ENCODE assay signal across 15 mouse cellular contexts in genomic region chr11:116589020-116589531, GRCm38 (mm10). TPM values are rescaled to one million over a fixed set of nuclear protein-coding genes. Genes with fewer than 3 reads are reported as not detected.
DNase-seq lines count a peak whose midpoint lies in the region; ATAC-seq and TF ChIP-seq lines count a peak whose summit lies in the region.
"Had no signal": no experiment of that assay in that cellular context is flagged by ENCODE, and none has a peak within 500 bp of the region (broad histone marks: within the 10 kb centered on the region; RNA-seq: fewer than 3 reads in every experiment).

No protein-coding gene starts in this region.

- H3K4me1 ChIP-seq in forebrain, embryonic 11.5 days (replicated peaks; ENCODE audit: control insufficient read depth, insufficient read depth, low read length): peaks cover 2% of the 10 kb centered on the region; the same call in 1 of the 2 replicates
- H3K4me1 ChIP-seq in forebrain, embryonic 10.5 days: peaks cover 31% of the 10 kb centered on the region
- peaks cover 8 to 30% of the 10 kb centered on the region in 2 experiments; a peak in 3 of 4 replicates for H3K4me1 ChIP-seq in MEL (ENCODE audit: control insufficient read depth in 1 of 2, insufficient read depth in 2 of 2, low read length in 2 of 2)
- peaks cover 6% of the 10 kb centered on the region for H3K4me1 ChIP-seq in forebrain, postnatal 0 days (ENCODE audit: insufficient read depth)
- peaks cover 24% of the 10 kb centered on the region for H3K4me1 ChIP-seq in midbrain, embryonic 15.5 days

- no peak for TF ChIP-seq POLR2A in MEL (IDR thresholded peaks at IDR 0.05; ENCODE audit: control insufficient read depth in 1 of 2, insufficient read depth in 1 of 2, low read depth in 1 of 2, low read length in 2 of 2, poor library complexity in 1 of 2)

- no peak for TF ChIP-seq CTCF in MEL (IDR thresholded peaks at IDR 0.05 in 2 of 3, conservative IDR thresholded peaks at IDR 0.05 in 1 of 3; ENCODE audit: control insufficient read depth in 1 of 3, insufficient read depth in 1 of 3, low read depth in 2 of 3, low read length in 3 of 3, poor library complexity in 1 of 3, severe bottlenecking in 1 of 3)
- no peak for TF ChIP-seq CTCF in forebrain, postnatal 0 days (IDR thresholded peaks at IDR 0.05; ENCODE audit: low read depth)

- no peak for DNase-seq in forebrain, embryonic 11.5 days (ENCODE audit: low spot score)
- DNase-seq in forebrain, embryonic 10.5 days (ENCODE audit: extremely low spot score, low spot score): no peak
- DNase-seq in MEL (ENCODE audit: low read depth, low spot score): no peak
- DNase-seq in forebrain, postnatal 0 days: peak; percentile 39
- no peak for DNase-seq in frontal cortex, postnatal 10 days (ENCODE audit: low spot score in 2 of 2)
- DNase-seq in kidney, postnatal 10 days: no peak
- DNase-seq in left cerebral cortex, adult 8-10 months (ENCODE audit: low spot score in 2 of 2): no peak
- DNase-seq: gastrocnemius, postnatal 14 days; kidney, postnatal 4 days; lung, postnatal 10 days had no signal

- H3K79me2 ChIP-seq in MEL (ENCODE audit: control insufficient read depth, insufficient read depth, low read length, poor library complexity): no peaks in the 10 kb centered on the region

- H3K36me3 ChIP-seq in forebrain, embryonic 11.5 days (ENCODE audit: control insufficient read depth, insufficient read depth, low read length): no peaks in the 10 kb centered on the region
- no peaks in the 10 kb centered on the region for H3K36me3 ChIP-seq in forebrain, embryonic 10.5 days (replicated peaks)
- peaks cover 0 to 10% of the 10 kb centered on the region in 2 experiments; a peak in 2 of 4 replicates for H3K36me3 ChIP-seq in MEL (ENCODE audit: control insufficient read depth in 1 of 2, insufficient read depth in 2 of 2, low read length in 2 of 2)
- no peaks in the 10 kb centered on the region for H3K36me3 ChIP-seq in forebrain, postnatal 0 days (ENCODE audit: insufficient read depth)
- no peaks in the 10 kb centered on the region for H3K36me3 ChIP-seq in midbrain, embryonic 15.5 days (replicated peaks)
- H3K36me3 ChIP-seq: G1E had no signal

- H3K9ac ChIP-seq in forebrain, embryonic 11.5 days (ENCODE audit: low read length): peak overlapping the region; percentile 8; the same call in 1 of the 2 replicates
- no peak overlapping the region for H3K9ac ChIP-seq in MEL (ENCODE audit: control insufficient read depth, low read depth, low read length, poor library complexity, severe bottlenecking)
- no peak overlapping the region for H3K9ac ChIP-seq in forebrain, postnatal 0 days
- H3K9ac ChIP-seq in midbrain, embryonic 15.5 days: no peak overlapping the region

- TF ChIP-seq RAD21 in MEL (IDR thresholded peaks at IDR 0.05; ENCODE audit: low read depth, low read length): no peak

- no peak overlapping the region for H3K4me3 ChIP-seq in forebrain, embryonic 11.5 days (ENCODE audit: low read depth, low read length)
- H3K4me3 ChIP-seq in forebrain, embryonic 10.5 days: no peak overlapping the region
- no peak overlapping the region; a peak in 1 of 4 replicates for H3K4me3 ChIP-seq in MEL (ENCODE audit: control insufficient read depth in 1 of 2, insufficient read depth in 1 of 2, low read depth in 2 of 2, low read length in 2 of 2)
- H3K4me3 ChIP-seq in forebrain, postnatal 0 days (ENCODE audit: low read depth, low read length): no peak overlapping the region
- H3K4me3 ChIP-seq in midbrain, embryonic 15.5 days: no peak overlapping the region

- H3K27me3 ChIP-seq in forebrain, embryonic 11.5 days (ENCODE audit: control insufficient read depth, insufficient read depth, low read length): no peaks in the 10 kb centered on the region
- H3K27me3 ChIP-seq in forebrain, embryonic 10.5 days (ENCODE audit: poor library complexity, severe bottlenecking): peaks cover 27% of the 10 kb centered on the region
- no peaks in the 10 kb centered on the region for H3K27me3 ChIP-seq in MEL (ENCODE audit: control insufficient read depth in 1 of 2, insufficient read depth in 2 of 2, low read length in 2 of 2)
- no peaks in the 10 kb centered on the region for H3K27me3 ChIP-seq in forebrain, postnatal 0 days (ENCODE audit: insufficient read depth, low read length)
- H3K27me3 ChIP-seq in midbrain, embryonic 15.5 days (replicated peaks): 0 out of 2 replicates have a peak, but pooled peaks cover 3% of the 10 kb centered on the region

- H3K4me2 ChIP-seq in forebrain, embryonic 11.5 days (ENCODE audit: low read depth, low read length, severe bottlenecking): no peak overlapping the region
- no peak overlapping the region for H3K4me2 ChIP-seq in forebrain, postnatal 0 days (ENCODE audit: low read depth)
- H3K4me2 ChIP-seq in midbrain, embryonic 15.5 days: peak overlapping the region; percentile 12; the same call in 1 of the 2 replicates

- no peak for ATAC-seq in forebrain, embryonic 11.5 days (replicated peaks; ENCODE audit: low FRiP score)
- peak; percentile 12; the same call in 1 of the 2 replicates for ATAC-seq in forebrain, postnatal 0 days
- no peak for ATAC-seq in midbrain, embryonic 15.5 days (replicated peaks)

- TF ChIP-seq EP300 in MEL (IDR thresholded peaks at IDR 0.05; ENCODE audit: low read depth in 1 of 2, low read length in 2 of 2): no peak; a peak in 1 of 4 replicates

- no peak overlapping the region for H3K27ac ChIP-seq in forebrain, embryonic 11.5 days (ENCODE audit: low read depth, low read length)
- no peak overlapping the region for H3K27ac ChIP-seq in forebrain, embryonic 10.5 days
- H3K27ac ChIP-seq in MEL (ENCODE audit: control insufficient read depth, low read depth, low read length): no peak overlapping the region
- H3K27ac ChIP-seq in forebrain, postnatal 0 days (ENCODE audit: low read depth, low read length): no peak overlapping the region
- 0 out of 2 replicates have a peak overlapping the region, but pooled peaks have one; percentile 13 for H3K27ac ChIP-seq in midbrain, embryonic 15.5 days
- H3K27ac ChIP-seq: stomach, postnatal 0 days had no signal

- 36% methylated on average over 14 of the region's 14 CpGs for WGBS in forebrain, embryonic 11.5 days
- WGBS in forebrain, embryonic 10.5 days: 40% methylated on average over 14 of the region's 14 CpGs
- 24% methylated on average over 14 of the region's 14 CpGs for WGBS in forebrain, postnatal 0 days
- WGBS in midbrain, embryonic 15.5 days: 15% methylated on average over 14 of the region's 14 CpGs

- no peaks in the 10 kb centered on the region for H3K9me3 ChIP-seq in forebrain, embryonic 11.5 days (ENCODE audit: control insufficient read depth, low read length)
- no peaks in the 10 kb centered on the region for H3K9me3 ChIP-seq in forebrain, embryonic 10.5 days
- no peaks in the 10 kb centered on the region for H3K9me3 ChIP-seq in MEL (replicated peaks; ENCODE audit: insufficient read depth, low read length)
- no peaks in the 10 kb centered on the region for H3K9me3 ChIP-seq in forebrain, postnatal 0 days (ENCODE audit: low read length)
- no peaks in the 10 kb centered on the region for H3K9me3 ChIP-seq in midbrain, embryonic 15.5 days
- H3K9me3 ChIP-seq: G1E had no signal

RNA-seq across cellular contexts. Expression of gene Aanat, which starts 2.8 kb away (rescaled TPM):
- not detected in 2 replicates for polyA plus RNA-seq in forebrain, embryonic 11.5 days (2014; fragmentation: Nextera tagmentation; extraction: Ambion mirVana)
- not detected in 2 replicates for polyA plus RNA-seq in forebrain, embryonic 10.5 days (2016; fragmentation: Nextera tagmentation; extraction: Ambion mirVana)
- not detected in 2 replicates for total RNA-seq in MEL (2012; rRNA removed)
- polyA plus RNA-seq in MEL (2012; ENCODE audit: insufficient read depth in 1 of 2, insufficient read length in 2 of 2, low read depth in 1 of 2, low replicate concordance in 2 of 2, missing spikeins in 1 of 2): not detected
- total RNA-seq in forebrain, postnatal 0 days (2014; rRNA removed): 0.31 and 0.62 TPM in 2 replicates
- polyA plus RNA-seq in forebrain, postnatal 0 days (2015; fragmentation: Nextera tagmentation; extraction: Ambion mirVana): 0.88 and 0.89 TPM in 2 replicates
- polyA plus RNA-seq in midbrain, embryonic 15.5 days (2015; fragmentation: Nextera tagmentation; extraction: Ambion mirVana): 0.33 and 0.45 TPM in 2 replicates
- total RNA-seq in left cerebral cortex, adult 8-10 months (2022): 1 to 10 TPM in 1 of 4 experiments, under 1 TPM in 3; 0.57 to 3.2 (median 0.84) TPM
- total RNA-seq: adrenal gland, adult 18-20 months; G1E; gastrocnemius, postnatal 14 days; hematopoietic stem cell, adult 5-6 weeks had no signal
- polyA plus RNA-seq: G1E; stomach, postnatal 0 days had no signal

RNA-seq across cellular contexts. Expression of gene Ube2o, which starts 7.8 kb away (rescaled TPM):
- 23.5 and 25.9 TPM in 2 replicates for polyA plus RNA-seq in forebrain, embryonic 11.5 days (2014; fragmentation: Nextera tagmentation; extraction: Ambion mirVana)
- 9.2 and 10.5 TPM in 2 replicates for polyA plus RNA-seq in forebrain, embryonic 10.5 days (2016; fragmentation: Nextera tagmentation; extraction: Ambion mirVana)
- 22.9 and 31.1 TPM in 2 replicates for total RNA-seq in MEL (2012; rRNA removed)
- polyA plus RNA-seq in MEL (2012; ENCODE audit: insufficient read depth in 1 of 2, insufficient read length in 2 of 2, low read depth in 1 of 2, low replicate concordance in 2 of 2, missing spikeins in 1 of 2): 10 to 100 TPM in 1 of 2 experiments, not detected in 1; 42.8 TPM
- 81.3 and 94.1 TPM in 2 replicates for total RNA-seq in forebrain, postnatal 0 days (2014; rRNA removed)
- polyA plus RNA-seq in forebrain, postnatal 0 days (2015; fragmentation: Nextera tagmentation; extraction: Ambion mirVana): 26.6 and 32.1 TPM in 2 replicates
- polyA plus RNA-seq in midbrain, embryonic 15.5 days (2015; fragmentation: Nextera tagmentation; extraction: Ambion mirVana): 31.4 and 36.6 TPM in 2 replicates
- 100 to 1,000 TPM; 115 to 119 (median 117) TPM for total RNA-seq in left cerebral cortex, adult 8-10 months (2022)

RNA-seq across cellular contexts. Expression of gene Rhbdf2, which starts 37.7 kb away (rescaled TPM):
- 2.5 and 2.7 TPM in 2 replicates for polyA plus RNA-seq in forebrain, embryonic 11.5 days (2014; fragmentation: Nextera tagmentation; extraction: Ambion mirVana)
- polyA plus RNA-seq in forebrain, embryonic 10.5 days (2016; fragmentation: Nextera tagmentation; extraction: Ambion mirVana): 3.5 and 4.0 TPM in 2 replicates
- total RNA-seq in MEL (2012; rRNA removed): 6.4 and 7.7 TPM in 2 replicates
- polyA plus RNA-seq in MEL (2012; ENCODE audit: insufficient read depth in 1 of 2, insufficient read length in 2 of 2, low read depth in 1 of 2, low replicate concordance in 2 of 2, missing spikeins in 1 of 2): 10 to 100 TPM in 1 of 2 experiments, not detected in 1; 13.7 TPM
- total RNA-seq in forebrain, postnatal 0 days (2014; rRNA removed): 1.6 and 1.9 TPM in 2 replicates
- 0.75 and 0.97 TPM in 2 replicates for polyA plus RNA-seq in forebrain, postnatal 0 days (2015; fragmentation: Nextera tagmentation; extraction: Ambion mirVana)
- 0.83 TPM in 2 replicates for polyA plus RNA-seq in midbrain, embryonic 15.5 days (2015; fragmentation: Nextera tagmentation; extraction: Ambion mirVana)
- 1 to 10 TPM; 1.1 to 1.6 (median 1.3) TPM for total RNA-seq in left cerebral cortex, adult 8-10 months (2022)

RNA-seq across cellular contexts. Expression of gene Sphk1, which starts 58.4 kb away (rescaled TPM):
- polyA plus RNA-seq in forebrain, embryonic 11.5 days (2014; fragmentation: Nextera tagmentation; extraction: Ambion mirVana): 3.8 and 3.9 TPM in 2 replicates
- 4.0 and 4.6 TPM in 2 replicates for polyA plus RNA-seq in forebrain, embryonic 10.5 days (2016; fragmentation: Nextera tagmentation; extraction: Ambion mirVana)
- total RNA-seq in MEL (2012; rRNA removed): 77.5 and 127 TPM in 2 replicates
- polyA plus RNA-seq in MEL (2012; ENCODE audit: insufficient read depth in 1 of 2, insufficient read length in 2 of 2, low read depth in 1 of 2, low replicate concordance in 2 of 2, missing spikeins in 1 of 2): 10 to 100 TPM in 1 of 2 experiments, not detected in 1; 53.5 TPM
- 12.7 and 13.8 TPM in 2 replicates for total RNA-seq in forebrain, postnatal 0 days (2014; rRNA removed)
- polyA plus RNA-seq in forebrain, postnatal 0 days (2015; fragmentation: Nextera tagmentation; extraction: Ambion mirVana): 8.7 and 10.2 TPM in 2 replicates
- 5.3 and 7.3 TPM in 2 replicates for polyA plus RNA-seq in midbrain, embryonic 15.5 days (2015; fragmentation: Nextera tagmentation; extraction: Ambion mirVana)
- total RNA-seq in left cerebral cortex, adult 8-10 months (2022): 1 to 10 TPM; 5.6 to 7.2 (median 6.3) TPM
